Mouse (Mus musculus) gastrocnemius, postnatal 4 days (tissue): Measurements from ENCODE around the gene Batf. TPM values are rescaled to one million over a fixed set of nuclear protein-coding genes. Genes with fewer than 3 reads are reported as not detected.
"Not testable (repeated sequence)": the region's sequence is repeated elsewhere in the genome, so short reads cannot be mapped to it uniquely, and the experiment has no call there.

Source experiments
- DNase-seq, 2 experiments: peaks; one replicate each; pipeline ENCODE4 v3.0.0; 2021 to 2022; ENCODE audit warnings: low spot score in 2 of 2, mixed read lengths in 2 of 2
- long read RNA-seq, 2 experiments: library from polyadenylated mRNA; stranded (forward); transcript quantifications; one replicate each; pipeline ENCODE4 v2.0.0; 2021
- total RNA-seq, 2 experiments: library from RNA; stranded (reverse); gene quantifications; 2 replicates each; pipeline ENCODE4 v1.2.3; 2021

The Batf gene
- total RNA-seq = 1 to 10 TPM in 1 of 2 experiments, under 1 TPM in 1; 0.59 to 1.2 TPM
- long read RNA-seq, experiment 1, partial matches to known transcripts = 0 of 1 reads
- long read RNA-seq, experiment 1, other reads (novel, unspliced or antisense) = 0 of 1 reads
- long read RNA-seq, experiment 2 = 0 reads

DNA sequence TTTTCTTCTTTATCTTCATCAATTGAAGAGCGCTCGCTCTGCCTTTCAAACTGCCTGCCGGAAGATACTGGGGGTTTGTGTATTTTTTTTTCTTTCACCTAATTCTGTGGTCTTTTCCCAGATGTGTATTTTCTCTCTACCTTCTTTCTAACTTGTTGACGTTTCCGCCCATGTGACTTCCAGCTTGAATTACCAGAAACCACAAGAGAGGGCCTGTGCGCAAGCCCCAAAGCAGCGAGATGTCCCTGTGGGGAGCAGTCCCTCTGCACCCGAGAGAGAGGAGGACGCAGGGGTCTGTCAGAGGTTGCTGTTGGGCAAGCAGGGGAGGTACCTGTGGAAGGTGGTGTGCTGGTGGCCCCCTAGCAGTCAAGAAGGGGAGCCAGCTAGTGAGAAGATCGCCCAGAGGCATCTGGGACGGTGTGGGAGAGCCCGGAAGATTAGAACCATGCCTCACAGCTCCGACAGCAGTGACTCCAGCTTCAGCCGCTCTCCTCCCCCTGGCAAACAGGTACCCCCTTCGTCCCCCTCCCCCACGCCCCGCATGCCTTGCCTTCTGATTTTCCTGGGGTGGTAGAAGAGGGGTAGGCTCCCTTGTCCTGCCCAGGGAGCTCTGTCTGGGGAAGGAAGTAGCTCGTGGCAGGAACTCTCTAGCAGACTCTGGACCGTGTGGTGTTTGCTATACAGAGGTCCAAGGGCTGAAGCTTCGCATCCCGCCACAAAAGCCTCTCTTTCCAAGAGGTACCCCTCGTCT lies at the start of gene Batf:
Gene Batf (plus strand): TSS at position 204 of the 751 bp plus-strand sequence.
- DNase-seq = no peak

DNA sequence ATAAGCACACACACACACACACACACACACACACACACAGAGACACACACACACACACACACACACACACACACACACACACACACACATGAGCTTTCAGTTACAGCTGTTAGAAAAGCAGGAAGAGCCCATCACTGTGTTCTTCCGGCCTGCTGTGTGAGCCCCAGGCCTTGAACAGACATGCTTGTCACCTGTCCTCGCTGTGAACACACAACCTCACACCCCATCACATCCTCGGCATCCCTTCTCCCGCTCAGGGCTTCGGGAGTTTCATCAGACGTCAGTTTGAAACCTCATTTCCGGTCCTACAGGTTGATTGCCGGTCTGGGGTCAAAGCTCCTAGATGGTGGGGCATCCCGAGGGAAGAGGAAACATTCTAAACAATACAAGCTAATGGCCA lies 48.5 kb upstream of the Batf start:
- no peak for DNase-seq

DNA sequence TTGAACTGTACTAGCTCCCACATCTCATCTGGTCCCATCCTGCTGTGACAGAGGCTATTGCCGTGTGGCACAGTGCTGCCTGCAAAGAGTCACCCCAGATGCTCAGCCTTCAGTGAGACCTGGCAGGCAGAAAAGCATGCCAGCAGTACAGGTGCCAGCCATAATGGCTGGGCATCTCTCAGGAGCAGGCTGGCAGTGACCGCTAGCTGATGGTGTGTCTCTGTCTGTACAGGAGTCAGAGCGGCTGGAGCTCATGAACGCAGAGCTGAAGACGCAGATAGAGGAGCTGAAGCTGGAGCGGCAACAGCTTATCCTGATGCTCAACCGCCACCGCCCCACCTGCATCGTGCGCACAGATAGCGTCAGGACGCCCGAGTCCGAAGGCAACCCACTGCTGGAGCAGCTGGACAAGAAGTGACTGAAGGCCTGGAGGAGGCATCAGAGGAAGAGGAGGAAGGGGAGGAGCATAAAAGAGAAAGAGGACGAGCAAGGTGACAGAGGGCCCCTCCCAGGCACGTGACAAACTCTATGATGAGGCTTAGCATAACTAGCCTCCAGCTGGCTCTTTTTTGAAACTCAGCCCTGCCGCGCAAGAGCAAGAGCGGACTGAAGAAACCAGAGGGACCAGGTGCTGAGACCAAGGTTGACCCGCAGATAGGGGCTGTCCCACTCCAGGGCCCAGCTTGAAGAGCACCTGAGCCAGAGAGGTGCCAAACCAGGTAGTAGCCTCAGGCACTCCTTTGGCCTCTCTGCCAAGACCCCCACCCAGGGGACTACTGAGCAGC lies 47.7 kb upstream of the Batf start:
- DNase-seq = no peak

DNA sequence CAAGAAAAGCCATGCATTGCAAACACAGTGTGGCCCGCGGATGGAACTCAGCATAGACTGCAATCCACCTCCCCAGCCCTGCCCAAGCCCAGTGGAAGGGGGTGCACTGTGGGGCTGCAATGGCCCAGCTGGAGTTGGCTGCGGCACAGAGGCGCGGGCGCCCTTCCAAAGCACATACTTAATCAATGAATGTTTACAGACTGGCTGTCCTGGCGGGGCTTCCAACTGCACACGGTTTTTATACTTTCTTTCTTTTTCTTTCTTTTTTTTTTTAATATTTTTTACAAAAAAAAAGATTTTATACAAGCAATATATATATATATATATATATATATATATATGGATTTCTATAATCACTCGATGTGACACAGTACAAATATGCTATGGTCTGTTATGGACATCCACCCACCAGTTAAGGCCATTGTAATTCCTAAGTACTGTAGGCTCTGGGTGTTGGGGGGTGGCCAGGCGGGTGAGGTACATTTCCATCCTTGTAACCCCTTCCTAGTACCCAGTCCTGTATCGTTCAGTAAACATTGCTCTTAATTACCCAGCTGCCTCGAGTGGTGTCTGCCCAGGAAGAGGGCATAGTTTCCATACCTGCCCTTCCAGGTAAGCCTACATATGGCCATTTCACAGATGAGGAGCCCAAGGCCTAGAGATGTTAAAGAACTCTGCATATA lies 47.0 kb upstream of the Batf start:
- peak; percentile 34 to 60 for DNase-seq

DNA sequence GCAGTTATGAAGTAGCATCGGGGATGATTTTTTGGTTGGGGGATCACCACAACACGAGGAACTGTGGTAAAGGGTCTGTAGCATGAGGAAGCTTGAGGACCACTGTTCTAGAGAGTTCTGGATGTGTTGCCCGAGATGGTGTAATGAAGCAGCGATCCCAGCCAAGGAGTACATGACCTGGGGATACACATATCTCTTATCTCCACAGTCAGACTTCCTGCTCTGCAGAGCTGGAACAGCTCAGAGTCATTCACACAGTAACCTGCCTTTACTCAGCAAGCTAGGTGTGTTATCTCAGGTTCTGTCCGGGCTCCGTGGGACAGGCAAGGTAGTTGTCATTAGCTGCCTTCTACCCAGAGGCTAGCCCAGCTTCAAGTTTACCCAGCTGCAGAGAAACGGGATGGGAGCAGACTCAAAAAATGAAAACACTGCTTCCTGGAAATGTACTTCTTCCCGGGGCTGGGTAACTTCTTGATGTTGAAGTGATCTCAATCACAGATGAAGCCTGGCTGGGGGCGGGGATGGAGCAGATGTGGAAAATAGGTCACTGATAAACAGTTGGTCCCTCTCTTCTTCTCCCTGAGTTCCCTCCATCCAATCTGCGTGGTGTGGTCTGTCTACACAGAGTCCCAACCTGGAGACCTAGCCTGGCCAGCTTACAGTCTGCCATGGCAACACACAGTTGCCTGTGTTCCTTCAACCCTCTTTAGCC lies 45.5 kb upstream of the Batf start:
- DNase-seq = no peak

DNA sequence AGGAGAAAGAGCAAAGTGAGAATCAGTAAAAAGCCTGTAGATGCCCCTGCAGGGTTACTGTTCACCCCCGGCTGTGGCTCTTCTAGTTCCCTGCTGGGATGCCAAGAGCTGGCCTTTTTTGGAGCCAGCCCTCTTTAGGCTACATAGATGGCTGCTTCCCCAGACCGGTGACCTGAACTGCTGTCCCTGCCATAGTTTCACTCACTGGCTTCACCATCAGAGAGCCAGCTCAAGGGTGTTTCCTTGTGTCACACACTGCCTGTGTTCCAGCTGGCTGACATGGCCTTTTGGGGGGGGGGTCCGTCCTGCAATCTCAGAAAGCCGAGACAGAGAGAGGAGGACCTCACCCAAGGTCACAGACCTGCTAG lies 44.9 kb upstream of the Batf start:
- no peak for DNase-seq

DNA sequence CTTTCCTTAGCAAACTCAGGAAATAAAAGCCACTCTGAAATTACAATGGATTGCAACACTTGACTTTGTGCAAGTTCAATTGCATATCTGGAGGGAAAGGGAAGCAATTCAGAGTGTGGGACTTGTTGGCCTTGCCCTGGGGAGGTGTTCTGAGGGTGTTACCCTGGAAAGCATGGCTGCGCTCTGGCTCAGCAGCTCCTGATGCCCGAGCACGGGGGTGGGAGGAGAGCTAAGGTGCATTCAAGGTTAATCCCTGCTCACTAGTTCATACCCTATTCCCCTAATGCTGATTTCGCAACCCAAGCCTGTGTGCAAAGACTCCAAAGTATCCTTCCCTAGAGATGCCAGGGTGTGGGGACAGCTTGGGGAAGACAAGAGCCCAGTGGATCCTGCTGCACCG lies 42.7 kb upstream of the Batf start:
- no peak for DNase-seq

DNA sequence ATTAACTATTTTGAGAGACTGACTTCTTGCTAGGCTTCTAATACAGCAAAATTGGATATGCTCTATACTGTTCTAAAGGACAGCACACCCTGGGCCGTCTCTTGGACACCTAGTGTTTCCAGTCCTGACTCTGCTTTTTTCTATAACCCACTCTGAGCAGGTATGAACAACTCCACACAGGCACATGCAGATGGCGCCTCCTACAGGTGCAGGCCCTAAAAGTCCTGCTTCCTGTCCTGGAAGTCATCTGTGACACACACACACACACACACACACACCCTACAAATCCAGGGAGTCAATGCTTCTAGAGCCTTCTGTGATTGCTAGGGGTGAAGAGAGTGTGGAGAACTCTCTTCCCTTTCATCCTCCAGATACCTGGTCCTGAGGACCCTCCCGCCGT lies 40.8 kb upstream of the Batf start:
- no peak for DNase-seq

DNA sequence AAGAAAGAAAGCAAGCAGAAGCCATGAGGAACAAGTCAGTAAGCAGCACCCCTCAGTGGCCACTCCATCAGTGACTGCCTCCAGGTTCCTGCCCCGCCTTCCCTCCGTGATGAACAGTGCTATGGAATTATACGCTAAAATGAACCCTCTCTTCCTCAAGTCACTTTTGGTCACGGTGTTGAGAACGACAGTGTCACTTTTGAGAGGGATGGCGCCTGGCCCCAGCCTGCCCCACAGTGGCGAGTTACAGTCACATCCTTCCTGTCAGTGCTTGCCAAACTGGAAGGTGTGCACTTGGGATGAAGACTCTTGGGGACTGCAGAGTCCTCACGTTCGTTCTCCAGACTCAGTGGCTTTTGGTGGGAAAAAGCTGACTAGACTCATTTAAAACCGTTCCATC lies 39.1 kb upstream of the Batf start:
- no peak for DNase-seq

DNA sequence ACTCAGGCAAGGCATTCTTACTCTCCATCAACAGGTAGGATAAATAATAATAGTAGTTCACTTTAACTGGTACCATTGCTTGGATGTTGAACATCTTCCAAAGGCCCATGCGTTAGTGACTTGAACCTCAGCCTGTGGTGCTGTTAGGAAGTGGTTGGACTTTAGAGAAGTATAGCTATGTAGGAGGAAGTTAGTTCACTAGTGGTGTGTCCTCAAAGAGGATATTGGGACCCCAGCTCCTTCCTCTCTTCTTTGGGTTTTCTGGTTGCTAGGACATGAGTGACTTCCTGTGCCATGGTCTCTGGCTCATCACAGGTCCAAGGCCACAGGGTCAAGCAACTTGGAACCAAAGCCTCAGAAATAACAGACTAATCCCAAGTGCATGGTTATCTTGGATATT lies 38.5 kb upstream of the Batf start:
- no peak for DNase-seq

DNA sequence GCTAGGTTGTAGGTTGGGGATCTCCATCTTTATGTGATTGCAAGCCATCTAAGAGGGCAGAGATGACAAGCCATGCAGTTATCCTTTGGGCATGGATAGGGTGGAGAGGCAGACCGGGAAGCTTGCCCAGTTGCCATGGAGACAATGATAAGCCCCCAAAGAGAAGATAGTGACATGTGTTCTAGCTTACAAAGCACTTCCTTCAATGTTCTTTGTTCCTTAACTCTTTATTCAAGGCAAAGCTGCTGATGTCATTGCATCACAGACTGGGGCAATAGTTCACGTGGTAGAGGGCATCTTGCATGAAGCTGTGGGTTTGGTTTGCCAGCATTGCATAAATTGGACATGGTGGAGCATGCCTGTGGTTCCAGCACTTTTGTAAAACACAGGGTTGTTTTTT lies 27.1 kb upstream of the Batf start:
- DNase-seq = no peak

DNA sequence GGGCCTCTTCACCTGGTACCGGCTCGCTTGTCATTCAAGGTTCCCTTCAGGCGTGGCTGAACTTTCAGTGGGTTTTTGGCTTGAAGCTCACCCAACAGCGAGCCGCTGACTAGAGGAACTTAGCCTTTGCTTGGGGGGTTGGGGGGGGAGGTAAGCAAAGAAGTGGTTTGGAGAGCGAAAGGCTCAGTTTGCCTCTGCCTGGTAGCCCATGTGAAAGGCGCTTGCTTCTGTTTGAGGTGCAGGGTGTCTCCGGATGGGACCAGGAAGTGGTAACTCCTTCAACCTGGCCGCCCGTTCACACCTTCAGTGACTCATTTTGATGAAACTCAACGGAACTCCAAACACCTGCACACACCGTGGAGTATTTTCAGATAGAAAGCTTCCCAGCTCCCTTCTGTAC lies 25.6 kb upstream of the Batf start:
- DNase-seq = no peak

DNA sequence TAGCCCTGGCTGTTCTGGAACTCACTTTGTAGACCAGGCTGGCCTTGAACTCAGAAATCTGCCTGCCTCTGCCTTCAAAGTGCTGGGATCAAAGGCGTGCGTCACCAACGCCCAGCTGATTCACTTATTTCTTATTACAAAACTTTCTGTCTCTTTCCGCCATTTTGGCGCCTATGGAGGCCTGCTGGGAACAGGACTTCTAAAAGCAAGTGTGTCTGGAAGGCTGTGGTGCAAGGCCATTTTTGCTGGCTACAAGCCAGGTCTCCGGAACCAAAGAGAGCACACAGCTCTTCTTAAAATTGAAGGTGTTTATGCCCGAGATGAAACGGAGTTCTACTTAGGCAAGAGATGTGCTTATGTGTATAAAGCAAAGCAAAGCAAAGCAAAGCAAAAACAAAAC lies 24.2 kb upstream of the Batf start:
- not testable (repeated sequence) for DNase-seq

DNA sequence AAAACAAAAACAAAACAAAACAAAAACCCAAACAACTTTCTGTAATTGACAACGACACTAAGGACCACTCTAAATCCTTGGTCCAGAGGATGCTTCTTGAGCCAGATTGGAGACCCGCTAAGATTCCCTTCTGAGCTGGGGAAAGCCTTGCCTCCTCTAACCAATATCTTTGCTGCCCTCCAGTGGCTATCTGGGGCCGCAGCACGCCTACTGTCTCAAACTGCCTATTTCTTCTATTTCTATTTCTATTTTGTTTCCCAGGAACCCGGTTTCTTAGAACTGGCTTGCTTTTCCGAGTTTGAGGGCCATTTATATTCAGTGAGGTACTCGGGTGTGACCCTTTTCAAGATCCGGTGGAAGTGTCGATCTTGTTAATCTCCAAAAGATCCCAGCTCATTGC lies 23.6 kb upstream of the Batf start:
- DNase-seq = peak; percentile 40 to 78

DNA sequence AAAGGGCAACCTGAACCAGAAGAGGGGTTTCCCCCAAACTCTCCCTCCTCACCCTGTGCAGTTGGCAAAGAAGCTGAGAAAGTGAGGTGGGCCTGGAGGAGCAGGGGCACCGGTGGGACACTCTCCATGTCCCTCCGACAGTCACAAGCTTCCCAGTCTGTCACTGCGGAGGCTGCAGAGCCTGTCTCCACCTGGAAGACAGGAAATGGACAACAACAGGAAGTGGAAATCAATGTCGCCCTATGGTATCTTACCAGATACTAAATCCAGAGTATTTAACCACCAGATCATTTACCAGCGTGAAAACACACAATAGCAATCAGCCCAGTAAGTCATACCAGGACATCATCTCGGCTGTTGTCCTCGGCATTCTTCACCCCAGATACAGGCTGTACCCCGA lies 20.4 kb upstream of the Batf start:
- no peak for DNase-seq

DNA sequence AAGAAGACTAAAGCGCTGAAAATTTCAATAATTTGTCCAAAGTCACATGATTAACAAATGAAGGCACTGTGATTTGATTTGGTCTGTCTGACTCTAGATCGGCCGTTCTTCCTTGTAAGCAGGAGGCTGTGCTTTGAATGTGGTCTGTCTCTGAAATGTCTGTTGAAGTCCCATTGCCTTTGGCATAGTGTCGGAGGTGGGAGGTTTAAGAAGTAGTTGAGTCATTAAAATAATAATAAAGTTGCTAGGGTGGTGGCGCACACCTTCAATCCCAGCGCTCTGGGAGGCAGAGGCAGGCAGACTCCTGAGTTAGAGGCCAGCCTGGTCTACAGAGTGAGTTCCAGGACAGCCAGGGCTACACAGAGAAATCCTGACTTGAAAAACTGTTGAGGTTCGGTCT lies 19.4 kb upstream of the Batf start:
- DNase-seq = no peak

DNA sequence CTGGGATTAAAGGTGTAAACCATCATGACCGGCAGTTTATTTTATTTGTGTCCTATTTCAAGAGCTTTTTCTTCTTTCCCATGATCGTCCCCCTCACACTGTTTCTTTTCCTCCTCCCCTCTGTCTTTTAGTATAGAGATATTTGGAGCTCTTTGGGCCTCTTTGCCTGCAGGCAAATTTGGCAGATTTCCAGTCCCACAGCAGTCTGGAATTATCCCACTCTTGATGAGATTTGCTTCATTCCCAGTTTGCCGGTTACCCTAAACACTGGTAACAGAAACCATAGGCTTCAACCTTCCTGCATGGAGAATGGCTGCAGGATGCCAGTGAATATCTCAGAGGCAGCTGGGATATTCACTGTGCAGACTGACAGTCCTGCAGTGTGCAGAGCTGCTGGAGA lies 17.8 kb upstream of the Batf start:
- no peak for DNase-seq

DNA sequence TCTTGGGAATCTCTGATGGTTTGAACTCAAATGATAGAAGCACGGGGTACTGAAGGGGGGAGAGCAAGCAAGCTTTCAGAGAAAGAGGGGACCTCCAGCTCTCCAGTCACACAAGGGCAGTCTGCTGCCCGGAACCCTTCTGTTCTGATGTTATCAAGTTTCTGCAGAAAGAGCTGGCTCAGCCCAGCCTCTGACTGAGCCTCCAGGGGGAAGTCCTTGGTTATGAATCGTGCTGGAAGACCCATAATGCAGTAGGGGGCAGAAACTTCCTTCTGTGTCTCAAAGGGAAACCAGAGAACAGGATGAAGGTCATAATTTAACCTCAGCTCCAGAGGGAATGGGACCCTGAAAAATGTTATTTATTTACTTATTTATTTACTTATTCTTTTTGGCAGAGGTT lies 16.4 kb upstream of the Batf start:
- DNase-seq = no peak

DNA sequence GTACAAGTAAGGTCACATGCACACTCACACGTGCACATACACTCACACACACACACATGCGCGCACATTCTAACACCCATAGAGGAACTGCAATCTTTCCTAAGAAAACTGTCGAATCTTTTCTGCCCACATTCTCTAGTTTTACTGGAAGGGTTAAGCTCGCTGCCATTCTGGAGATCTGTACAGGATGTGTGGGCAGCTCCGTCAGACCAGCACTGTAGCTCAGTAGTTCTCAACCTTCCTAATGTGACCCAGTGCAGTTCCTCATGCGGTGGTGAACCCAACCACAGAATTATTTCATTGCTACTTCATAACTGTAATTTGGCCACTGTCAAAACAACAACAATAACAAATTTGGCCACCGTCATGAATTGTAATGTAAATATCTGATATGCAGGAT lies 12.6 kb upstream of the Batf start:
- DNase-seq = no peak

DNA sequence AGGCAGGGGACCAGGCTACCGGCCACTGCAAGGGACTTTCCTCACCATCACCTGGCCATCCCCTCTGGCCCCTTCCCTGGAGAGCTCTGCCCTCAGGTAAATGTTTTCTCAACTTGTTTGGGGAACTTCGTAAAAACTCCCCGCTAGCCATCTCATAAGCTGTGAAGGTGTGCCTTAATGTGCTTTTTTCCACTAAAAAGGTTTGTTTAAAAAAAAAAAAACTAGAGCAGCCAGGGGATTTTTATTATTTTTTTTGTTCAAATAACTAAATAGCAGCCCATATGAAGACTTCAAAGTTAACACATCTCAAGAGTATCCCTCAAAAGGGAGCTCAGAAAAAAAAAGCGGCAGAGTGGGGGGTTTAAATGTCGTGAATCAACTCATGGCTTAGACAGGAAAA lies 7.4 kb upstream of the Batf start:
- DNase-seq = no peak

DNA sequence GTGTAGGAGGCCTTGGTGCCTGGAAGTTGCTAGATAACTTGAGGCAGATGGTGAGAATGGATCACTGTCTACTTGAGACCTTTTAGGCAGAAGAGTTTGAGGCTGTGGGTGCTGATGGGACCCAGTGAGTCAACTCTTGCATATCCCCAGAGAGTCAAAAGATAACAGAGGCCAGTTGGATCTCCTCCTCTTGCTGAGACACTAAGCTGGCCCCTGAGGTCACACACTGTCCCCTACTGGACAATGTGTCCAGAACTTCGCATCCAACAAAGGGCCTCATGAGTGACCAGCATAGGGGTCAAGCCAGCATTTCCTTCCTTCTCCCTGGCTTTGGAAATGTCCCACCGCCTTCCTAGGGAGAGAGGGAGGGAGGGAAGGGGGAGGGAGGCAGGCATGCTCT lies 6.7 kb upstream of the Batf start:
- no peak for DNase-seq
